Comparison of ENCODE assay signal across 17 mouse cellular contexts in genomic region chr1:25857473-25857872, GRCm38 (mm10). TPM values are rescaled to one million over a fixed set of nuclear protein-coding genes. Genes with fewer than 3 reads are reported as not detected.
"Had no signal": no experiment of that assay in that cellular context is flagged by ENCODE, and none has a peak within 500 bp of the region (broad histone marks: within the 10 kb centered on the region; RNA-seq: fewer than 3 reads in every experiment).

No protein-coding gene starts in this region.

- H3K4me1 ChIP-seq: lung, embryonic 15.5 days; megakaryocyte, embryonic 14.5 days; midbrain, embryonic 13.5 days; midbrain, embryonic 15.5 days; neural tube, embryonic 12.5 days had no signal

- H3K27me3 ChIP-seq: lung, embryonic 15.5 days; megakaryocyte, embryonic 14.5 days; midbrain, embryonic 13.5 days; midbrain, embryonic 15.5 days; neural tube, embryonic 12.5 days had no signal

- H3K27ac ChIP-seq: liver, embryonic 14.5 days; lung, embryonic 15.5 days; macrophage; midbrain, embryonic 13.5 days; midbrain, embryonic 15.5 days; neural tube, embryonic 12.5 days had no signal

- H3K9me3 ChIP-seq: lung, embryonic 15.5 days; megakaryocyte, embryonic 14.5 days; midbrain, embryonic 13.5 days; midbrain, embryonic 15.5 days; neural tube, embryonic 12.5 days had no signal

- H3K4me3 ChIP-seq: lung, embryonic 15.5 days; megakaryocyte, embryonic 14.5 days; midbrain, embryonic 13.5 days; midbrain, embryonic 15.5 days; neural tube, embryonic 12.5 days had no signal

- H3K4me2 ChIP-seq: lung, embryonic 15.5 days; midbrain, embryonic 11.5 days; midbrain, embryonic 13.5 days; midbrain, embryonic 15.5 days; neural tube, embryonic 12.5 days had no signal

- ATAC-seq: lung, postnatal 0 days; midbrain, embryonic 13.5 days; midbrain, embryonic 15.5 days had no signal

- H3K9ac ChIP-seq: liver, embryonic 14.5 days; lung, embryonic 15.5 days; midbrain, embryonic 13.5 days; midbrain, embryonic 15.5 days; neural tube, embryonic 12.5 days had no signal

- H3K36me3 ChIP-seq: lung, embryonic 15.5 days; midbrain, embryonic 13.5 days; midbrain, embryonic 15.5 days; neural tube, embryonic 12.5 days had no signal

- DNase-seq: lung, adult 2 months; lung, postnatal 14 days; lung, postnatal 36 days; right cerebral cortex, postnatal 14 days; thymus, adult 2 months; thymus, postnatal 25 days; thymus, postnatal 4 days had no signal

RNA-seq across cellular contexts. Expression of gene Adgrb3, which starts 28.0 kb away (rescaled TPM):
- polyA plus RNA-seq: liver, embryonic 16.5 days; lung, adult 2 months; macrophage had no signal
